Mouse (Mus musculus): ENCODE results near the gene Pls1.

Pls1 gene

DNA sequence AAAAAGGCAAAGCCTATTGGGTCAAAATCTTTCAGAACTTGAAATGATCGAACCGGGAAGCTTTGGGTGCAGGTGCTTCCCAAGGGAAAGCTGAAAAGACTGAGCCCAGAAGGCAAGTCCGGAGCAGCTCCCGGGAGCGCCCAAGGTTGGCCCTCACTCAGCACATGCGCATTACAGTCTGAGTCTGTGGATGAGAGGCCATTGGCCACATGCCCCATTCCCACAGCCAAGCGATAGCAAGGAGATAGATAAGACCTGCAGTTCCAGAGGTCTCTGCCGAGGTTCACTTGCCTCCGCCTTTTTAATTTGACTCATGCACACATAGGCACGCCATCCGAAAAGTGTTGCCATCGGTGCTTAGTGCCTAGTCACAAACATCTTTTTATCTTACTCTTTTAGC is 39.7 kb downstream of the Pls1 start:
- no peak for DNase-seq (ENCODE audit: extremely low spot score, low read depth, low spot score)

- no peak for DNase-seq (ENCODE audit: extremely low spot score, low read depth, low spot score)
Measured at GRCm38 (mm10) chr9:95803783-95804182, 41.3 kb downstream of the Pls1 start.

- DNase-seq (ENCODE audit: extremely low spot score, low read depth, low spot score), result no peak
Measured at GRCm38 (mm10) chr9:95801610-95802451, 43.3 kb downstream of the Pls1 start.

DNA sequence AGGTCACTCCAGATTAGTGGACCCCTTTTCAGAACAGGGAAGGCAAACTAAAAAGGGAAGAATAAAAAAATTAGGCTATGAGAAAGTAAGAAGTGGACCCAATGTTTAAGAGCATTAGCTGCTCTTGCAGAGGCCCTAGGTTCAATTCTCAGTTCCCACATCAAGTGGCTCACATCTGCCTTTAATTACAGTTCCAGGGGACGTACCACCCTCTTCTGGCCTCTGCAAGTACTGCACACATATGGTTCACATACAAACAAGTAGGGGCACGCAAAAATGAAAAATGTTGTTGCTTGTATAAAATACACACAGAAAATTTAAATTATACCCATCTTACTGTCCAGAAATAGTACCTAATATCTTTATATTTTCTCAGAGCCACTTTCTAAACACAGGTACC is 48.8 kb downstream of the Pls1 start:
- DNase-seq (ENCODE audit: extremely low spot score, low read depth, low spot score), result no peak

GRCm38 (mm10) chr9:95795844-95796243 is 49.3 kb downstream of the Pls1 start:
- no peak for DNase-seq (ENCODE audit: extremely low spot score, low read depth, low spot score)

DNA sequence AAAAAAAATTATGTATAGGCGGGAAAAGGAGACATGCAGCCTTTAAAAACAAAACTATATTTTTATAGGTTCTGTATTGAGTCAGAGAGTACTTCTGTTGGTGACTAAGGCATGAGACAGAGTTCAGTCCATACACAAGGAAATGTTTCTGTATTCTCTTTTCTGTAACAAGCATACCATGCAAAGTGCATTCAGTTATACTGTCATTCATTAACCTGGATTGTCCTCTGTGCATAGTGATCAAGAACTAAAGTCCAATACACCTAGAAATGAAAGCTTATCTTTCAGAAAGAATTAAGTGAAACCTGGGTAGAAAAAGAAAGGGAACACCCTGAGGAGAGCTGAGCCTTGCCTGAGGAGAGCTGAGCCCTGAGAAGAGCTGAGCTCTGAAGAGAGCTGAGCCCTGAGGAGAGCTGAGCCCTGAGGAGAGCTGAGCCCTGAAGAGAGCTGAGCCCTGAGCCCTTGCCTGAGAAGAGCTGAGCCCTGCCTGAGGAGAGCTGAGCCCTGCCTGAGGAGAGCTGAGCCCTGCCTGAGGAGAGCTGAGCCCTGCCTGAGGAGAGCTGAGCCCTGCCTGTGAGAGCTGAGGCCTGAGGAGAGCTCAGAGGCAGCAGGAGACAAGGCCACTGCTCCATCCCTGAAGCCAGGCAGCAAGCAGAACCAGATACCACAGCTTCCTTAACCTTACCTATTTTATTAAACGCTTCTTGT is 49.9 kb downstream of the Pls1 start:
- DNase-seq (ENCODE audit: extremely low spot score, low read depth, low spot score), result no peak

DNA sequence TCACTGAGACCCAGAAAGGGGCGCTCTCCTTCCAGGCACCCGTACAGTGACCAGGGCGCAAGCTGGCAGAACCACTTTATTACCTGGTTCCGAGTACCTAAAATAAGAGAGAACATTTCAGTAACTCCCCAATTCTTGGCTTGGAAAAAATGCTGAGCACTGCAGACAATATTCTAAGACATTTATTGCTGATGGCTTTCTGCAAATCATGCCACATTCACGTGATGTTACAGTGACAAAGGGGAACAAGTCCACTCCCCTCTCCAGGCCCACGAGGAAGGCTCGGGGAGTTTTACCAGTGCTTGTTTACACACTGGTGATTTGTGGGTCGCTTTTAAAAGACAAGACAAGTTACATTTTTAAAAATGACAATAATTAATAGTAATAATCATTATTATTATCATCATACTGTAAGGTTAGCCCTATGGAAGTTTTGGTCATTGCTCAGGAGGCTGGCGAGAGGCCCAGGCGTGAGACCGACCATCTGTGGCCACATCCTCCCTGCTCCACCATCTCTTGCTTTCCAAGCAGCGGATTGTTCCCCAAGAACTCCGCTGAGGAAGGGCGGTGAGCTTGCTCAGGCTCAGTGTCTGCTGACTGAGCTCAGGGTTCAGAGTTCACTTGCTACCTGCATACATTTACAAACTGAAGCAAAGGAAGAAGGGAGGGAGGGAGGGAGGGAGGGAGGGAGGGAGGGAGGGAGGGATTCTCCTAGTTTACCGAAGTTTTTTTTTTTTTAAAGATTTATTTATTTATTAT is 50.9 kb downstream of the Pls1 start:
- no peak for DNase-seq (ENCODE audit: extremely low spot score, low read depth, low spot score)

- DNase-seq (ENCODE audit: extremely low spot score, low read depth, low spot score), result no peak
Measured at GRCm38 (mm10) chr9:95784888-95785511, 60.1 kb downstream of the Pls1 start.

DNA sequence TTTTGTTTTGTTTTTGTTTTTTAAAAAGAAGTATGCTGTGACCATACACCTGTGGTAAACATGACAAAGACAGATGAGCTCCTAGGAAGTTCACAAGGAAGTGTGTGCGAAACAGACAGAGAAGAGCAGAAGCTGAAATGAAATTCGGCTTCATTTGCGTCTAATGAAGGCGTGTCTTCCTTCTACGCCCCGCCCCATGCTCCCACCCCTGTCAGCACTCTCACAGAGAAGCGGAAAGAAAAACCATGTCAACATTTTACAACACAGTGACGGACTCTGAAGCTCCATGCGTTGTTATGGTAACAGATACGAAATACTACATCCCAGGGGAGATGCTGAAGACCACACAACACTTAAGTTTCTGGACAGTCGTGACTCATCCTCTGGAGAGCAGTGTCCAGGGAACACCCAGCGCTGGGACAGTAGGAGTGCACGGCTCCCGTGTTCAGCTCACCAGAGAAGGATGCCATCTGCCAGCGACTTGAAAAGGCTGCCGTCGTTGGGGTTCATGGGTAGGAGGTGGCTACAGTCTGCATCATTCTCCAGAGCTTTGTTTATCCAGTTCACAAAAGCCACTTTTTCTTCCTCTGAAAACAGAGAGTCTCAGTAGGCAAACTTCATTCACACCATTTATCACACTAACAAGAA is 61.3 kb downstream of the Pls1 start:
- DNase-seq (ENCODE audit: extremely low spot score, low read depth, low spot score), result no peak

DNA sequence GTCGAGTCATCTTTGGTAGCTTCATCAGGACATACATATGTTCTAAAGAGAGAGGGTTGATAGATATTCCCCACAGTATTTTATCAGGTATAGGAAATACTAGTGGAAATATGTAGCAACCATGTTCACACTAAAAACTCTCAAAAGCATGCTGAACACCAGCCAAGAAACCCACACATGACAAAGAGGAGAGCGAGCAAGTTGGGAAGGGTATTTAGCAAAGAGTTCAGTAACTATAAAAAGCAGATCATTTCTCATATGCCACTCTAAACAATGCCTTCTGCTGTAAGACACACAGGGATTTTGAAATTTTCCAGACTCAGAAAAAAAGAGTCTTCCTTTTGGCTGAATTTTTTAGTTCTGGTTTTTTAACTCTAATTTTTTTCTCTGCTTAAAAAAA is 73.4 kb downstream of the Pls1 start:
- no peak for DNase-seq (ENCODE audit: extremely low spot score, low read depth, low spot score)

- DNase-seq (ENCODE audit: extremely low spot score, low read depth, low spot score), result no peak
Measured at GRCm38 (mm10) chr9:95763218-95763617, 81.9 kb downstream of the Pls1 start.

DNA sequence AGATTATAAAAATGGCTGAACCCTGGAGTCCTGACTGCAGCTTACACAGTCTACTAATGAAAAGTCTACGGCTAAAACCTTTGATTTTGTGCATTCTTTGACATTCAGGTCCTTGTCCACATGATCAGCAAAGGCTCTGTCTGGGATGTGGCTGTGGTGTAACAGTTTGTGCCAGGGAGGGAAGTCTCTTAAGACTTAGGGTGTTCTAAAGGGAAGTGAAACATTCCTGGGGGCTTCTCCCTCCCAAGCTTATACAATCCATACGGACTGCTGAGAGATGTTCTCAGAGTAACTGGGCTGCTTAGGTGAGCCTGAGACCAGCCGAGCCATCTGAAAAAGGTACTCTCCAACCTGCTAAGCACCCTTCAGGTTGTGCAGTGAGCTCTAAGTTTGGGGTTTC is 82.9 kb downstream of the Pls1 start:
- no peak for DNase-seq (ENCODE audit: extremely low spot score, low read depth, low spot score)

GRCm38 (mm10) chr9:95761381-95761780 is 83.7 kb downstream of the Pls1 start:
- DNase-seq (ENCODE audit: extremely low spot score, low read depth, low spot score), result no peak

- no peak for DNase-seq (ENCODE audit: extremely low spot score, low read depth, low spot score)
Measured at GRCm38 (mm10) chr9:95750746-95751145, 94.4 kb downstream of the Pls1 start.

DNA sequence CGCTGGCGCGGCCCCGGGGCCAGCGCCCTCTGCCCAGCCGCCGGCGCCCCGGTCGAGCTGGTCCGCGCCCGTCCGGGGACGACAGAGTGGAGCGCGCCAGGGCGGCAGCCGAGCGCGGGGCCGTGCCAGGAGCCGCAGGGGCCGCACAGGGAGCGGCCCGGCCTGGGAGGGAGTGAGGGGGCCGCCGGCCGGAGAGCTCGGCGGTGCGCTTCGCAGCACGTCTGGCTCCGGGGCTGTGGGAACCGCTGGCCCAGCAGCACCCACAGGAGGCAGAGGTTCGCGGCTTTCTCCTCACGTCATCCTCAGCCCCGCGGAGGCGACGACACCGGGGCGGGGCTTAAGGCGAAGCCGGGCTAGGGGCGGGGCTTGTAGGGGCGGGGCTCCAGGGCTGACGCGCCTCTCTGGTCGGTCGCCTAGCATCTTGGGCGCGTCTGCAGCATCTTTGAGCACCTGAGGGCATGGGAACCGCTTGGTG is 95.0 kb downstream of the Pls1 start, which contains the start of gene Trpc1:
Trpc1 (minus strand) TSS at position 339 of the 475 bp plus-strand sequence.
- no peak for DNase-seq (ENCODE audit: extremely low spot score, low read depth, low spot score)

DNA sequence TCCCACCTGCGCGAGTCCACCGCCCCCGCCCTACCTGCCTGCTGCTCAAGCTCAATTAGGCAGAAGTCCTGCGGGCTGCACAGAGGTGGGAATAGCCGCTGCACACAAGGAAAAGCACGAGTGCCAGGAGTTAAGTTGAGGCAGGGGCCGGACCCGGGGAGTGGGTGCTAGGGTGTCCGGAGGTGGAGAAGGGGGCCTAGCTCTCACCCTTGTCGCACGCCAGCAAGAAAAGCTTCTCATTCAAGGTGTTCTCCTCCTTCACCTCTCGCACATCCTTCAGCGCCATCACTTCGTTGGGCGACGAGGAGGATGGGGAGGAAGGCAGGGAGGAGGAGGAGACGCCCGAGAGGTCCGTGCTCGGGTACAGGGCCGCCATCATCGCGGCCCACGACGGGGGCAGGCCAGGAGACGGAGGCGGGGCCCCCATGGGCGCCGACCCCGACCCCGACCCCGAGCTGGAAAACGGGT is 95.6 kb downstream of the Pls1 start:
- no peak for DNase-seq (ENCODE audit: extremely low spot score, low read depth, low spot score)

DNA sequence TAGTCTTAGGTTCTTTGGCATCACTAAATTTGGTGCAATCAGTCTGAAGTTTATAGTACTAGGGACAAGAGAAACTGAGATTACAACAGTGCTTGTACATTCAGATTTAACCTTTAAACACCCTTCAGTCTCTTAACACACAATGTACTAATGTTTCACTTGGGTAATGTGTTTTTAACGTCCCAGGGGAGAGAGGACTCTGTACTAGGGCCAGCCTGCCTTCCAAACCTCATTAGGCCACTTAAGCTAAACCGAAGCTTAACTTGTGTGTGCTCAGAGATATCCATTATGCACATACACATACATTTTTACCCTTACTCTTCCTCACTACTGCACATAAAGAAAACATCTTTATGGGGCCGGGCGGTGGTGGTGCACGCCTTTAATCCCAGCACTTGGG is 97.8 kb downstream of the Pls1 start:
- DNase-seq (ENCODE audit: extremely low spot score, low read depth, low spot score), result no peak

- DNase-seq (ENCODE audit: extremely low spot score, low read depth, low spot score), result no peak
Measured at GRCm38 (mm10) chr9:95744845-95745613, 100.1 kb downstream of the Pls1 start.

DNA sequence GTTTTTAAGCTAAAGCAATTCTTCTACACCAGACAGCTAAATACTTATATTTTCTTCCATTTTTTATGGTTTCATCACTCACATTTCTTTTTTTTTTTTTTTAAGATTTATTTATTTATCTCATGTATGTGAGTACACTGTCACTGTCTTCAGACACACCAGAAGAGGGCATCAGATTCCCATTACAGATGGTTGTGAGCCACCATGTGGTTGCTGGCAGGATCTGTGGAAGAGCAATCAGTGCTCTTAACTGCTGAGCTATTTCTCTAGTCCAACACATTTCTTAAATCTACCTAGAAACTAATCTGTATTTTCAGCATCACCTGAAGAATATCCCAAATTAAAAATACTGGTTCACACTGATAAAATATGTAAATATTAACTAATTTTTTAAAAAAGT is 108.9 kb downstream of the Pls1 start:
- DNase-seq (ENCODE audit: extremely low spot score, low read depth, low spot score), result no peak

DNA sequence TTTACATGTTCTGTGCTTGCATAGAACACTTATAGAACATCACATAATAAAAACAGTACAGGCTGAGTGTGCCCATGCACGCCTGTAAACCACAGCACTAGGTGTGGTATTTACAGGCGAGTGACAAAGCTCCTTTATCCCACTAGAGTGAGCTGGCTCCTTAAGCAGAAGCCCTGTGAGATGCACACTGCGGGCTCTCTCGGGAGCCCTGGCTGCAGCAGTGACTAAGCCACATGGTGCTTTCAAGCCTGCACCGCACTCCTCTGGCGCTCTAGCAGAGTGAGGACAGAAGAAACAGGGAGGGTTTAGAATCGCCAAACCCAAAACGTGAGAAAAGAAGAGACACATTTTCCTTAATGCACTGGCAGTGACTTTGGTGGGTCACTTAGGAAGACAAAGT is 132.5 kb downstream of the Pls1 start:
- no peak for DNase-seq (ENCODE audit: extremely low spot score, low read depth, low spot score)
